Mouse (Mus musculus): Measurements from ENCODE around the gene Timm44. TPM values are rescaled to one million over a fixed set of nuclear protein-coding genes. Genes with fewer than 3 reads are reported as not detected.

Gene Timm44
- polyA plus RNA-seq, 1 experiment from 2014 or later = 105 TPM

DNA sequence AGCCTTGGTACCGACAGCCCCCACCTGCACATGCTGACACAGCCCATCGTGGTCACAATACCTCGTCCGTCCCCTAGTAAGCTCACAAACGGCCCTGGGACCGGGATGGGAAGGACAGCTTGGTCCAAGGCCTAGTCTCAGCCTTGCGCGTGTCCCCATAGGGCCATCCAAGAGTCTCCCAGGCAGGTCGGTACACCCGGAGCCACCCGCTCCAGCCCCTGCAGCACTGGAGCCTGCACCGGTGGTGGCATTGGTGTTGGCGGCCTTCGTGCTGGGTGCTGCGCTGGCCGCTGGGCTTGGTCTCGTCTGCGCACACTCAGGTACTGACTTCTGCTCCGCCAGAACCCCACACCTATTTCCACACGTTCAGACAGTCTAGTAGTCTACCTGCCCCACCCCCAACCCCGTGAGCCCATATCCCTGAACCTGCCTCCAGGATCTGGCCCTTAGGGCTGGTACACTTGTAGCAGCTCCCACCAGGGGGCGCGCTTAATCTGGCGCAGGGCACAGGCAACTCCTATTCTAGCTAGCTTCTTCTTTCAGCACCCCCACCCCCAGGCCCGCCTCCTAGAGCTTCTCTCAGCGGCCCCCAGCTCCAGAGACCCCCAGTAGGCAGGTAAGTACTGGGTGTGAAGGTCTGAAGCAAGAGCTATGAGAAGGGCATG is 25.3 kb downstream of the Timm44 start:
- Histone ChIP-seq H3K9ac (ENCODE audit: low read depth, low read length) (no peak overlapping the region), H3K4me3 (ENCODE audit: low read depth, low read length) (no peak overlapping the region), H3K27me3 (replicated peaks; ENCODE audit: control insufficient read depth, insufficient read depth, low read length) (no peaks in the 10 kb centered on the region), H3K4me2 (no peak overlapping the region), H3K4me1 (replicated peaks; ENCODE audit: control insufficient read depth, insufficient read depth, low read length) (peaks cover 28% of the 10 kb centered on the region), H3K27ac (ENCODE audit: low read depth, low read length) (no peak overlapping the region), H3K9me3 (ENCODE audit: control insufficient read depth, low read length) (no peaks in the 10 kb centered on the region), H3K36me3 (ENCODE audit: control insufficient read depth, insufficient read depth, low read length) (peaks cover 18% of the 10 kb centered on the region)
- 35% methylated on average over 26 of the region's 26 CpGs for WGBS
- DNase-seq (ENCODE audit: low spot score) (peak; percentile 84), ATAC-seq (replicated peaks; ENCODE audit: low FRiP score) (peak; percentile 40)

DNA sequence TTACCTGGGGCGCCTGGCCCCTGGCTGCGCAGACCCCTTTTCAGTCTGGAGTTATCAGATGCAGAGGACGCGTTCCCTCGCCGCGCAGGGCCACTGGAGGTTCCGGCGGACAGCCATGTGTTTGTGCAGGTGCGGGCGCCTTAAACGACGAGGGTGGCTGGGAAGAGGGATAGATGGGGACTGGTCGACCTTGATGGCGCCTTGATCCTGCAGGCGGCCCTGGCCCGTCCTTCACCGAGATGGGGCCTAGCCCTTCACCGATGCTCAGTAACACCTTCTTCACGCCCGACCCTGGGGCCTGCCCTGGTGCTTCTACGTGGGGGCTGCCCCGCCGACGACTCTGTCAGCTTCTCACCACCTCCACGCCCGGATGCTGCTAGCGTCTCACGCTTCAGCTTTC is 26.5 kb downstream of the Timm44 start:
- DNase-seq (ENCODE audit: low spot score) (no peak), ATAC-seq (replicated peaks; ENCODE audit: low FRiP score) (no peak)
- Histone ChIP-seq H3K4me3 (ENCODE audit: low read depth, low read length) (no peak overlapping the region), H3K36me3 (ENCODE audit: control insufficient read depth, insufficient read depth, low read length) (peaks cover 28% of the 10 kb centered on the region), H3K27ac (ENCODE audit: low read depth, low read length) (no peak overlapping the region), H3K9me3 (ENCODE audit: control insufficient read depth, low read length) (no peaks in the 10 kb centered on the region), H3K4me2 (no peak overlapping the region), H3K4me1 (replicated peaks; ENCODE audit: control insufficient read depth, insufficient read depth, low read length) (peaks cover 27% of the 10 kb centered on the region), H3K27me3 (replicated peaks; ENCODE audit: control insufficient read depth, insufficient read depth, low read length) (no peaks in the 10 kb centered on the region), H3K9ac (ENCODE audit: low read depth, low read length) (no peak overlapping the region)
- WGBS = 39% methylated on average over 29 of the region's 29 CpGs

DNA sequence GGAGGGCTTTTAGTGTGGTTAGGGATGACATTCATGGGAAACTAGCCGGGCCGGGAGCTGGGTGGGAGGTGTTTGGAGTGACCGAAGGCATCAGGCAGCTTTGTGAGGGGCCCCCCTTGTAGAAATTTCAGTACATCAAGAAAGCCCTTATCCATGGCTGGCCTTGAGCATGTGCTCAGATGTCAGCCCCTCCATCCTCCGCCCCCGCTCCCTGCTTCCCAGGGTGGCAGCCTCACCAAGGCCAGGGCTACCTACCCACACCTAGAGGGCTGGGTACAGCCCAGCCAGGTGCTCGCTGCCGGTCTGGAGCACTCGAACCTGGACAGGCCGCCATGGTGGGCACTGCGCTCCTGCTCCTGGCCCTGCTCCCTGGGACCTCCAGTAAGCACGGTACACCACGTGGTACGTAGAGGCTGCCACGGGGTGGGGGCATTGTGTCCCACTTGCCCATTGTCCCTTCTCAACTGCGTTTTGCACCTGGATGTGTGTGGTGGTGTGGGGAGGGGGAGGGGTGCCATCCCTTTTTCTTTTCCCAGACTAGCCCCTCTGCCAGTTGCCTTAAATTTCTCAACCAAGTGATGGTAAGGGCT is 27.7 kb downstream of the Timm44 start, which contains the start of gene Tgfbr3l:
TSS of gene Tgfbr3l (plus strand) at position 264 of the 590 bp plus-strand sequence.
- Histone ChIP-seq H3K4me3 (ENCODE audit: low read depth, low read length) (no peak within 1 kb of the TSS), H3K27me3 (replicated peaks; ENCODE audit: control insufficient read depth, insufficient read depth, low read length) (no peaks in the 10 kb centered on the region), H3K9ac (ENCODE audit: low read depth, low read length) (no peak within 1 kb of the TSS), H3K4me1 (replicated peaks; ENCODE audit: control insufficient read depth, insufficient read depth, low read length) (peaks cover 20% of the 10 kb centered on the region), H3K36me3 (ENCODE audit: control insufficient read depth, insufficient read depth, low read length) (peaks cover 38% of the 10 kb centered on the region), H3K27ac (ENCODE audit: low read depth, low read length) (no peak within 1 kb of the TSS), H3K4me2 (no peak within 1 kb of the TSS), H3K9me3 (ENCODE audit: control insufficient read depth, low read length) (no peaks in the 10 kb centered on the region)
- DNase-seq (ENCODE audit: low spot score) (no peak), ATAC-seq (replicated peaks; ENCODE audit: low FRiP score) (no peak)
- WGBS = 78% methylated on average over 15 of the region's 15 CpGs

DNA sequence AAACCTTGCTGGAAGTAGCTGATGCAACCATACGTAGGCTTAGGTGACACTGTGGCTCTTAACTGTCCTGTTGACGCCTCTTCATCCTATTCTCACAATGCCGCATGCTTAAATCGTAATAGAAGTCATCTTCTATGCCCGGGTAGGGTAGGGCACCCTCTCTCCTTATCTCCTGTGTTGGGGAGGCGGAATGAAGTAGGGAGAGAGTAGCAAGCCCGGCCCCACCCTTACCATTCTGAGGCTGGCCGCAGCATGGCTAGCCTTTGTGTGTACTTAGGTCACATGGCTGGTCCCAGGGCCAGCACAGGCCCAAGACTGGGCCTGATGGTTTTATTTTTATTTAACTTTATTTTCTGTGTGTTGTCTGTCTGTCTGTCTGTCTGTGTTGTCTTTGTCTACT is 28.5 kb downstream of the Timm44 start:
- H3K9me3 ChIP-seq (ENCODE audit: control insufficient read depth, low read length) = no peaks in the 10 kb centered on the region
- peaks cover 38% of the 10 kb centered on the region for H3K36me3 ChIP-seq (ENCODE audit: control insufficient read depth, insufficient read depth, low read length)
- no peak overlapping the region for H3K27ac ChIP-seq (ENCODE audit: low read depth, low read length)
- no peak overlapping the region for H3K4me3 ChIP-seq (ENCODE audit: low read depth, low read length)
- peaks cover 18% of the 10 kb centered on the region for H3K4me1 ChIP-seq (replicated peaks; ENCODE audit: control insufficient read depth, insufficient read depth, low read length)
- ATAC-seq (replicated peaks; ENCODE audit: low FRiP score) (no peak), DNase-seq (ENCODE audit: low spot score) (no peak)
- 82% methylated on average over 8 of the region's 8 CpGs for WGBS
- no peak overlapping the region for H3K4me2 ChIP-seq
- H3K9ac ChIP-seq (ENCODE audit: low read depth, low read length) = no peak overlapping the region
- H3K27me3 ChIP-seq (replicated peaks; ENCODE audit: control insufficient read depth, insufficient read depth, low read length) = no peaks in the 10 kb centered on the region

DNA sequence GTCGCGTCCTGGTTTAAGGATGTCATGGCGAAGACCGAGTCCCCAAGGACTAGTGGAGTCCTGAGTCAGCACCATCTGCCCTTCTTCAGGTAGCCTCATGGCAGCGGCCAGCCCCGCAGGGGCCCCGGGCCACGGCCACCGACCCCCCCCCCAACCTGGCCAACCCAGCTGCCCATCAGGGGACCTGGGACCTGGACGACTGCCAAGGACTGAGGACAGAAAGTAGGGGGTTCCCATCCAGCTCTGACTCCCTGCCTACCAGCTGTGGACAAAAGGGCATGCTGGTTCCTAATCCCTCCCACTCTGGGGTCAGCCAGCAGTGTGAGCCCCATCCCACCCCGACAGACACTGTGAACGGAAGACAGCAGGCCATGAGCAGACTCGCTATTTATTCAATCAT is 30.0 kb downstream of the Timm44 start:
- DNase-seq (ENCODE audit: low spot score) (no peak), ATAC-seq (replicated peaks; ENCODE audit: low FRiP score) (no peak)
- Histone ChIP-seq H3K9me3 (ENCODE audit: control insufficient read depth, low read length) (no peaks in the 10 kb centered on the region), H3K36me3 (ENCODE audit: control insufficient read depth, insufficient read depth, low read length) (peaks cover 40% of the 10 kb centered on the region), H3K27ac (ENCODE audit: low read depth, low read length) (no peak overlapping the region), H3K27me3 (replicated peaks; ENCODE audit: control insufficient read depth, insufficient read depth, low read length) (no peaks in the 10 kb centered on the region), H3K4me3 (ENCODE audit: low read depth, low read length) (no peak overlapping the region), H3K4me1 (replicated peaks; ENCODE audit: control insufficient read depth, insufficient read depth, low read length) (peaks cover 21% of the 10 kb centered on the region), H3K4me2 (no peak overlapping the region), H3K9ac (ENCODE audit: low read depth, low read length) (no peak overlapping the region)
- 87% methylated on average over 13 of the region's 13 CpGs for WGBS

DNA sequence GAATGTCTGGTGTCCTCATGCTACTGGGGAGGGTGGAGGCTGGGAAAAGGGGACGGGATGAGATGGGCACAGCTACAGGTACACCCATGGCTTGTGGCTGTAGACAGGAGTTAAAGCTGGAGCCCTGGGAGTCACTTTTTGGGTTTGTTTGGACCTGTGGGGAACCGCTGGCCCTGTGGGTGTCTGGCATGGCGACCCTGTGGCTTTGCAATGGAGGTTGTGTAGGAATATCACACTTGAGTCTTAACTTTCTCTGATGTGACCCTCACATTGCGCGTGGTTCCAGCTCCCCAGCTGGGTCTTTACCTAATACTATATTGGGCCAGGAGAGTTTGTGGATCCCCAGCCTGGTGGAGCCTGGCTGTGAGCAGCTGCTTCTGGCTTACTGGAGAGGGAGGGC is 30.7 kb downstream of the Timm44 start:
- Histone ChIP-seq H3K9me3 (ENCODE audit: control insufficient read depth, low read length) (no peaks in the 10 kb centered on the region), H3K36me3 (ENCODE audit: control insufficient read depth, insufficient read depth, low read length) (peaks cover 40% of the 10 kb centered on the region), H3K4me1 (replicated peaks; ENCODE audit: control insufficient read depth, insufficient read depth, low read length) (peaks cover 23% of the 10 kb centered on the region), H3K27ac (ENCODE audit: low read depth, low read length) (no peak overlapping the region), H3K27me3 (replicated peaks; ENCODE audit: control insufficient read depth, insufficient read depth, low read length) (no peaks in the 10 kb centered on the region), H3K4me3 (ENCODE audit: low read depth, low read length) (no peak overlapping the region), H3K4me2 (no peak overlapping the region), H3K9ac (ENCODE audit: low read depth, low read length) (no peak overlapping the region)
- ATAC-seq (replicated peaks; ENCODE audit: low FRiP score) = no peak
- no peak for DNase-seq (ENCODE audit: low spot score)
- 91% methylated on average over 5 of the region's 5 CpGs for WGBS

DNA sequence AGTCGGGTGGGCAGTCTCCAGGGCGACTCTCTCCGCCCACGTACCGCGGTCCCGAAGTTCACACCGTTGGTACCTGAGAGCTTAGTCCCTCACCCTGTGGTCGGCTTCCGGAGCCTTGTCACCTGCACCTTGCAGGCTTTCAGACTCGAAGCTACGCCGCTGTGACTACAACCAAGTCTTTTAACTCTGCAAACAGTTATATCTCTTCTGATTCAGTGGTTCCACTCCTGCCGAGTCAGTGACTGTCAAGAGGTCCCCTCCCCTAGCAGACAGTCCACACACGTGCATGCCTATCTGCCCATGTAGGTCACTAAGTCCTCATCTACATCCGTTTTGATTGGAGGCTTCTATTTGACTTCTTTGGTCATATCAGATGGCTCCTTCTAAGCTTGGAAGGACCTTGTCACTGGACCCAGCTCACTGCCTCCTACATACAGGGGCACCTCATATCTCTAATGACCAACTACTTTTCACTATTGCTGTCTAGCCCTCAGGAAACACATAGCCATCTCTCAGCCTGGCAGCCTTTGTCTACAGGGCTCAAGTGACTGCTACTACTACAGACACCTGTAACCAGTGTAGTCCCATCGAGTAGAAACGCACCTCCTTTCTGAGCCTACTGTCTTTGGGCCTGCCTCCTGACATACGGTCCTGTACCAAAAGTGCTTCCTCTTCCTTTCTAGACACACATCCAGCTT is 36.4 kb downstream of the Timm44 start:
- Histone ChIP-seq H3K9ac (ENCODE audit: low read depth, low read length) (peak overlapping the region; percentile 61), H3K36me3 (ENCODE audit: control insufficient read depth, insufficient read depth, low read length) (peaks cover 13% of the 10 kb centered on the region), H3K4me1 (replicated peaks; ENCODE audit: control insufficient read depth, insufficient read depth, low read length) (peaks cover 15% of the 10 kb centered on the region), H3K27me3 (replicated peaks; ENCODE audit: control insufficient read depth, insufficient read depth, low read length) (no peaks in the 10 kb centered on the region), H3K4me2 (peak overlapping the region; percentile 80), H3K27ac (ENCODE audit: low read depth, low read length) (peak overlapping the region; percentile 95), H3K4me3 (ENCODE audit: low read depth, low read length) (peak overlapping the region; percentile 69), H3K9me3 (ENCODE audit: control insufficient read depth, low read length) (no peaks in the 10 kb centered on the region)
- WGBS = 11% methylated on average over 19 of the region's 19 CpGs
- DNase-seq (ENCODE audit: low spot score) = no peak
- ATAC-seq (replicated peaks; ENCODE audit: low FRiP score) = peak; percentile 33

DNA sequence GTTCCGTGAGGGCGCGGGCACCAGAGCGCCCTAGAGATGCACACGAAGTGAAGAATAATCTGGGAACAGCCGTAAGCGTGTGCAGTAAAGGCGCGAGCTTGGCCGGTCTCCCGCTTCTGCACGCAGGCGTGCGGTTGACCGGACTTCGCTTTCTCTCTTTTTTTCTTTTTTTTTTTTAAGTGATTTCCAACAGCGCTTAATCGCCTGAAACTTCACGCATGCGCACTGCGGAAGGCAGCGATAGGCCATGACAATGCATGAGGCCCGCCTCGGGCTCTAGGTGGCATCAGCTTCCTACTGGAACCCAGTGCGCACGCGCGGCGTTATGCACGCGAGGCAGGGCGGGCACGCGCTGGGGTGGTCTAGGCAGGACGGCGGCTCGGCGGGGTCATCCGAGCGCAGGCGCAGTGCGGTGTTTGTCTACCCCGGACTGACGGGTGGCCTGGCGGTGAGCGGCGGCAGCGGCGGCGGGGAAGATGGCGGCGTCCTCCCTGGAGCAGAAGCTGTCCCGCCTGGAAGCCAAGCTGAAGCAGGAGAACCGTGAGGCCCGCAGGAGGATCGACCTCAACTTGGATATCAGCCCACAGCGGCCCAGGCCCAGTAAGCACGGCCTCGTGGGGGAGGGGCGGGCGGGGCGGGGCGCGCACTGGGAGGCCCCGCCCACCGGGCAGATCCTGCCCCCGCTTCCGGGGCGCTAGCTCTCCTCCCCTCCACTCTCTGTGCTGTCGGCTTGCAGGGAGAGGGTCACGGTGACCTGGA is 37.1 kb downstream of the Timm44 start, which contains the start of the genes Map2k7 and Gm49320:
TSS of gene Map2k7 (plus strand) at position 307 of the 759 bp plus-strand sequence.
TSS of gene Gm49320 (plus strand) at position 432 of the 759 bp plus-strand sequence.
- H3K9ac ChIP-seq (ENCODE audit: low read depth, low read length) = peak within 1 kb of the TSS; percentile 90
- peak; percentile 92 for ATAC-seq (replicated peaks; ENCODE audit: low FRiP score)
- no peaks in the 10 kb centered on the region for H3K27me3 ChIP-seq (replicated peaks; ENCODE audit: control insufficient read depth, insufficient read depth, low read length)
- H3K36me3 ChIP-seq (ENCODE audit: control insufficient read depth, insufficient read depth, low read length) = peaks cover 6% of the 10 kb centered on the region
- H3K9me3 ChIP-seq (ENCODE audit: control insufficient read depth, low read length) = no peaks in the 10 kb centered on the region
- WGBS = under 1% methylated on average over 70 of the region's 71 CpGs
- peak within 1 kb of the TSS; percentile 80 for H3K4me2 ChIP-seq
- H3K27ac ChIP-seq (ENCODE audit: low read depth, low read length) = peak within 1 kb of the TSS; percentile 95
- DNase-seq (ENCODE audit: low spot score) = peak; percentile 100
- peak within 1 kb of the TSS; percentile 69 for H3K4me3 ChIP-seq (ENCODE audit: low read depth, low read length)
- H3K4me1 ChIP-seq (replicated peaks; ENCODE audit: control insufficient read depth, insufficient read depth, low read length) = peaks cover 15% of the 10 kb centered on the region

All from liver, embryonic 11.5 days (tissue).